Mouse (Mus musculus) megakaryocyte-erythroid progenitor cell, adult 5-6 weeks (primary cell): ENCODE results near the gene Anxa6. TPM values are rescaled to one million over a fixed set of nuclear protein-coding genes. Genes with fewer than 3 reads are reported as not detected.

ENCODE experiments used
- ATAC-seq: replicated peaks from 2 replicates; pipeline ENCODE4 v1.8.0; 2016; ENCODE audit warnings: mild to moderate bottlenecking, inconsistent platforms; ENCODE audit not compliant: severe bottlenecking, poor library complexity, low FRiP score, low TSS enrichment
- total RNA-seq, 2 experiments: library from RNA; stranded (forward) in 1 of 2; stranded (reverse) in 1 of 2; fragments of 200-1000, 215-1000 nt in 1 of 2; fragments of >200 nt in 1 of 2; fragmentation: Nextera tagmentation in 1 of 2; gene quantifications; 2 replicates each; pipeline ENCODE4 v1.2.3; 2014 to 2017

Gene Anxa6
- total RNA-seq, 2 experiments from 2014 or later = 18.3 to 26.7 TPM

DNA sequence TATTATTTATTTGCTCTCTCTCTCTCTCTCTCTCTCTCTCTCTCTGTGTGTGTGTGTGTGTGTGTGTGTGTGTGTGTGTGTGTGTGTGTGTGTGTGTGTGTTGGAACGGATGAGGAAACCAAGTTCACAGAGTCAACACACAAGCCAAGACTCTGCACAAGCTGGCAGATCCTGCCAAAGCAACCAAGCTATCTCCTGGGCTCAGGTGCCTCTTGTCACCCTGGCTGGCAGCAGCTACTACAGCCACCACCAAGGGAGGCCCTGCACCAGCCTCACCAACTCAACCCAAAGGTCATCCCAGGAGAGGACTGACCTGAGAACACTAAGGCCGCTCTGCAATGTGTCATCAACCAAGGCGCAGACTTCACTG is 96.5 kb downstream of the Anxa6 start:
- peak; percentile 45 for ATAC-seq

DNA sequence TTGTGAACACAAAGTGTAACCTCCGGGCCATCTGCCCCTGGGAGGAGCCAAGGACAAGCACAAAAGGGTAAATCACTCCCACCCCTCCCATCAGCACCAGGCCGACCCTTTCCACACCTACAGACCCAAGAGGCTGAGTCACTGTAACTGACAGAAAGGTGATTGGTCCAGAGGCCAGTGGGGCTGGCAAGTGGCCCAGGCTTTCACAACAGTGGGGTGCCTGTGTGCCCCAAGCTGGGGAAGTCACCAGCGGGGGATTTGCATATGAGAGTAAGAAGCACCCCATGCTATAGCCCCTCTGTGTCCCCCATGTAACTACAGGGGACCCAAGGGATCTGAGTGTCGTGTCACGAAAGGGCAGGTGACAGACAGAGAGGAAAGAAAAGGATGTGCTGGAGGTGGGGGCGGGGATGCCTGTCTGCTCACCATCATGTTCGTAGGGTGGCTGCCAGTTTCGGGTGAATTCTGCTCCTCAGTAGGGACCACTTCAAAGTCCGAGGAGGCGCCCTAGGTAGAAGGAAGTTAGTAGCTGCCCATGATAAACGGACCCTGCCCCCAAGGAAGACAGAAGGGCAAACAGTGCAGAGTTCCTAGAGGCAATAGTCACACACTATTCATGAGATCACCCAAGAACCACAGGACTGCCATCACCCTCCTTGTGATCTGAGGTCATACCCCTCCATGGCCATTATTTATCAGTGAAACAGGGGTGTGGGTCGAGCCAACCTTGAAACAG is 97.0 kb downstream of the Anxa6 start:
- ATAC-seq = peak; percentile 39; the same call in 1 of the 2 replicates

GRCm38 (mm10) chr11:54934198-54934597 is 99.0 kb downstream of the Anxa6 start:
- no peak for ATAC-seq

DNA sequence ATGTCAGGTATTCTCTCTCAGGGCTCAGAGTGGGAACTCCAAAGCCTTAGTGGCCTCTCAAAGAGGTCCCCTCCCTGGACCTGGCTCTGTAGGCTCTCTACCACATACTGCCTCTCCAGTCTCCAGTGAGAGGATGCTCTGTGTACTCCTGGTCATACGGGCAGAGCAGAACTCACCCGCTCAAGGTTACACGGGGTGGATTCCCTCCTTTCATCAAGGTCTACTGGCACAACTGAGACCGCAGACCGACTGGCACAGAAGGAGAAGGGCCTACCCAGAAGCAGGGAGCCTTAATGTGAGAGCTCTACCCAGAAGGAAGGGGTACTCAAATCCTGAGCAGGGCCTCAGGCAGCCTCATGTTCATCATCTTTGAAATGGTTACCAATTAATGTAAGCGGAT is 100.7 kb downstream of the Anxa6 start:
- ATAC-seq = no peak

DNA sequence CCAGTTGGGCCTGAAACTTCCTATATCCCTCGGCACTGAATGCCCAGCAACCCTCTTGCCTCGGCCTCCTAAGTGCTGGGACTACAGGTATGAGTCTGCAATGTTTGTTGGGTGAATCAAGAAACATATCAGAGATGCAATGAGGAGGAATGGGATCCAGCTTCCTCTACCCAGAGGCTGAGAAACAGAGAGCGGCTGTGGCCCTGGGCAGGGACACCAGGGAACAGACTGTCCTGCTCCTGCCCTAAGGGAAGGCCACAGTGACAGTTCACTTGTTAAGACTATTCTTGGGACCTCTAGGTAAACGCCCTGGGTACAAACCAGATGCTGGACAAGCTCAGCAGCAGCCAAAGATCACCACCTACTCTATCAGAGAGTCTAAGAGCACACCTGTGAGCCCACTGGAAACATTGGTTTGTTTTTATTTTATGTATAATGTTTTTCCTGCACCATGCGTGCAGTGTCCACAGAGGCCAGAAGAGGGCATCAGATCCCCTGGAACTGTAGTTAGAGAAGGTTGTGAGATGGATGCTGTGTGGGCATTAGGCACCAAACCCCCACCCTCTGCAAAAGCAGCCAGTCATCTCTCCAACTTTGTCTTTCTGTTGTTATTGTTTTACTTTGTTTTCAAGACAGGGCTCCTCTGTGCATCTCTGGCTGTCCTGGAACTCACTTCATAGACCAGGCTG is 101.7 kb downstream of the Anxa6 start:
- ATAC-seq = no peak

DNA sequence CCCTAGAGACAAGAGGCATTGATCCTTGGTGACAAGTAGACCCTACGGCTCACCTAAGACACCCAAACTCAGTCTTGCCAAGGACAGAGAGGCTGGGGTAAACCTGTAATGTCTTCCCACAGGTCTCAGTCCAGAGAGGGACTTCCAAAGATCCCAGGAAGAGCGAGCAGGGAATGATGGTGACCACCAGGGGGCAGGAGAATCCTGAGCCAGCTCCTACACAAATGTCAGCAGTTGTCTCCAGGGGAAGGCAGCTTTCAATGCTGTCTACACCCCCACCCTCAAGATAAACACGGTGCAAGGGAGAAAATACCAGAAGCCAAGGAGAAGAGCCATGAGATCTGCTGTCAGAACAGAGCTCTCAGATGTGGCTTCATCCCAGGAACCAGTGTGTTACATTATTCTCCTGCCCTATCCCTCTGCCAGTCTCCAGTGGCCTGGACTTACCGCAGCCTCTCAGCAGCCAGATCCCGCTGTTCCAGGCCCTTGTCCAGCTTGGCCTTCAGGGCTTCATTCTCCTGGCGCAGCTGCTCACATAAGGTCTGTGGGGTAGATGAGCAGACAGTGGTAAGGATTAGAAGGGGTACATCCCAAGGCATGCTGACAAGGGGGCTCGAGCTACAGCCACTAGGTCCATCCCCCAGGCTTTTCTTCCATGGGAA is 102.8 kb downstream of the Anxa6 start:
- ATAC-seq = peak; percentile 55; the same call in 1 of the 2 replicates

GRCm38 (mm10) chr11:54929744-54930143 is 103.5 kb downstream of the Anxa6 start:
- ATAC-seq = no peak

- no peak for ATAC-seq
Measured at GRCm38 (mm10) chr11:54929290-54929689, 104.0 kb downstream of the Anxa6 start.

Other genes with a start within 250 kb of the Anxa6 start
- 27.9 and 28.2 TPM in 2 replicates for gene Cdc42se2, start 245.8 kb downstream of the Anxa6 start, total RNA-seq (2014; fragmentation: Nextera tagmentation)
- gene Cdc42se2, start 245.8 kb downstream of the Anxa6 start, total RNA-seq (2017) = 33.2 and 50.7 TPM in 2 replicates
- 6.1 and 11.0 TPM in 2 replicates for gene Lyrm7, start 172.5 kb downstream of the Anxa6 start, total RNA-seq (2014; fragmentation: Nextera tagmentation)
- 1.9 and 11.9 TPM in 2 replicates for gene Lyrm7, start 172.5 kb downstream of the Anxa6 start, total RNA-seq (2017)
- gene Hint1, start 167.1 kb downstream of the Anxa6 start, total RNA-seq (2014; fragmentation: Nextera tagmentation) = 531 and 641 TPM in 2 replicates
- gene Hint1, start 167.1 kb downstream of the Anxa6 start, total RNA-seq (2017) = 368 and 454 TPM in 2 replicates
- 3.2 TPM in 1 of 2 replicates, not detected in the other for gene Gpx3, start 131.0 kb downstream of the Anxa6 start, total RNA-seq (2014; fragmentation: Nextera tagmentation)
- not detected in 2 replicates for gene Gpx3, start 131.0 kb downstream of the Anxa6 start, total RNA-seq (2017)
- gene Tnip1, start 70.5 kb downstream of the Anxa6 start, total RNA-seq (2014; fragmentation: Nextera tagmentation) = 16.7 and 17.8 TPM in 2 replicates
- gene Tnip1, start 70.5 kb downstream of the Anxa6 start, total RNA-seq (2017) = 12.5 and 12.8 TPM in 2 replicates
- gene Ccdc69, start 44.7 kb upstream of the Anxa6 start, total RNA-seq (2014; fragmentation: Nextera tagmentation) = 4.8 and 8.8 TPM in 2 replicates
- 9.6 and 15.9 TPM in 2 replicates for gene Ccdc69, start 44.7 kb upstream of the Anxa6 start, total RNA-seq (2017)
- 6.2 and 8.6 TPM in 2 replicates for gene Gm2a, start 64.7 kb upstream of the Anxa6 start, total RNA-seq (2014; fragmentation: Nextera tagmentation)
- 9.0 and 16.7 TPM in 2 replicates for gene Gm2a, start 64.7 kb upstream of the Anxa6 start, total RNA-seq (2017)
- gene Slc36a3, start 118.3 kb upstream of the Anxa6 start, total RNA-seq (2014; fragmentation: Nextera tagmentation) = not detected in 2 replicates
- gene Slc36a3, start 118.3 kb upstream of the Anxa6 start, total RNA-seq (2017) = not detected in 2 replicates
- not detected in 2 replicates for gene Slc36a2, start 151.6 kb upstream of the Anxa6 start, total RNA-seq (2014; fragmentation: Nextera tagmentation)
- not detected in 2 replicates for gene Slc36a2, start 151.6 kb upstream of the Anxa6 start, total RNA-seq (2017)
- gene Slc36a1, start 170.9 kb upstream of the Anxa6 start, total RNA-seq (2014; fragmentation: Nextera tagmentation) = 6.9 and 9.1 TPM in 2 replicates
- 3.0 and 8.3 TPM in 2 replicates for gene Slc36a1, start 170.9 kb upstream of the Anxa6 start, total RNA-seq (2017)